Mouse (Mus musculus): ENCODE measurements around the gene Cnnm1.

The Cnnm1 gene

GRCm38 (mm10) chr19:43511621-43512620 lies 71.7 kb downstream of the Cnnm1 start:
- DNase-seq, result peak in 1 of 2 experiments; percentile 13

GRCm38 (mm10) chr19:43513874-43514273 lies 73.6 kb downstream of the Cnnm1 start:
- DNase-seq, result no peak

GRCm38 (mm10) chr19:43515668-43516396 lies 75.6 kb downstream of the Cnnm1 start:
- DNase-seq, result no peak

- no peak for DNase-seq
Observed at GRCm38 (mm10) chr19:43516397-43517035, 76.3 kb downstream of the Cnnm1 start.

- no peak for DNase-seq
Observed at GRCm38 (mm10) chr19:43517320-43517719, 77.1 kb downstream of the Cnnm1 start.

GRCm38 (mm10) chr19:43517808-43518207 lies 77.6 kb downstream of the Cnnm1 start:
- no peak for DNase-seq

- no peak for DNase-seq
Observed at GRCm38 (mm10) chr19:43518261-43518660, 78.0 kb downstream of the Cnnm1 start.

- DNase-seq, result no peak
Observed at GRCm38 (mm10) chr19:43519226-43519625, 79.0 kb downstream of the Cnnm1 start.

GRCm38 (mm10) chr19:43520402-43520801 lies 80.2 kb downstream of the Cnnm1 start:
- no peak for DNase-seq

- DNase-seq, result no peak
Observed at GRCm38 (mm10) chr19:43521362-43521761, 81.1 kb downstream of the Cnnm1 start.

- no peak for DNase-seq
Observed at GRCm38 (mm10) chr19:43521996-43522395, 81.8 kb downstream of the Cnnm1 start.

- peak in 1 of 2 experiments; percentile 29 for DNase-seq
Observed at GRCm38 (mm10) chr19:43523551-43523950, 83.3 kb downstream of the Cnnm1 start.

GRCm38 (mm10) chr19:43524187-43525103 lies 84.2 kb downstream of the Cnnm1 start, which contains the start of gene Got1:
TSS of gene Got1 (minus strand) at chr19:43524605.
- peak; percentile 94 to 96 for DNase-seq

GRCm38 (mm10) chr19:43525104-43525482 lies 84.9 kb downstream of the Cnnm1 start:
- DNase-seq, result peak in 1 of 2 experiments; percentile 26

GRCm38 (mm10) chr19:43525566-43525965 lies 85.3 kb downstream of the Cnnm1 start:
- no peak for DNase-seq

- DNase-seq, result no peak
Observed at GRCm38 (mm10) chr19:43526025-43526424, 85.8 kb downstream of the Cnnm1 start.

- no peak for DNase-seq
Observed at GRCm38 (mm10) chr19:43527131-43527530, 86.9 kb downstream of the Cnnm1 start.

GRCm38 (mm10) chr19:43528056-43528587 lies 87.9 kb downstream of the Cnnm1 start:
- DNase-seq, result no peak

- peak; percentile 69 to 77 for DNase-seq
Observed at GRCm38 (mm10) chr19:43530197-43530770, 90.0 kb downstream of the Cnnm1 start.

GRCm38 (mm10) chr19:43530921-43531320 lies 90.7 kb downstream of the Cnnm1 start:
- no peak for DNase-seq

GRCm38 (mm10) chr19:43535372-43535771 lies 95.1 kb downstream of the Cnnm1 start:
- no peak for DNase-seq
